Mouse (Mus musculus) stomach, postnatal 0 days (tissue): ENCODE measurements around the gene Chd5.

Experiments
- CTCF ChIP-seq: IDR thresholded peaks from 2 replicates; pipeline ENCODE4 v1.5.1; 2016; ENCODE audit warnings: antibody characterized with exemption, low read depth, mild to moderate bottlenecking, moderate library complexity
- EP300 ChIP-seq: optimal IDR thresholded peaks from 2 replicates; pipeline ENCODE3; 2016; ENCODE audit warnings: antibody characterized with exemption

DNA sequence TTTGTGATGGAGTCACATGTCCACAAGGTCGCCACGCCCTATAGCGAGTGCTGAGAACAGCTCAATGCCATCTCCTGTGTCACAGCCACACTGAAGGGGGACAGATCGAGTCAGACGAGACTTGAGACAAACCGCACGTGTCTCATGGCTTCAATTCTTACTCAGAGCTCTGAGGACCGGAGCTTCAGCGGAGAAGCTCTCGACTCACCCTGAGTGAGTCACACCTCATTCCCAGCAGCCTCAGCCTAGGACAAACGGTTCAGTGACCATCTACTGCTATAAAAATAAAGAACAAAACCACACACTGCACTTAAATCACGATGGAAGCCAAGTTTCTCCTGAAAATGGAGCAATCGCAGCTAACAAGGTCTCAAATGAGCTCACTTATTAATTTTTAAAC is 72.5 kb downstream of the Chd5 start:
- no peak for TF ChIP-seq EP300
- no peak for TF ChIP-seq CTCF
